Mouse (Mus musculus) neutrophil, adult 65 days (primary cell): Measurements from ENCODE around the gene Plscr4. TPM values are rescaled to one million over a fixed set of nuclear protein-coding genes. Genes with fewer than 3 reads are reported as not detected.

Experiments used
- total RNA-seq: library from RNA; stranded (reverse); gene quantifications from 2 replicates; pipeline ENCODE4 v1.2.4, GENCODE M21; 2023

Gene Plscr4
- 0.11 TPM in 1 of 2 replicates, not detected in the other for total RNA-seq

GRCm38 (mm10) chr9:92457261-92458058, at the start of gene Plscr4:
Gene Plscr4 (plus strand): TSS chr9:92457373.

Other genes starting within 250 kb of the Plscr4 start
- 101 and 113 TPM in 2 replicates for gene Plscr1, start 207.6 kb upstream of the Plscr4 start, total RNA-seq
- gene Plscr2, start 181.8 kb upstream of the Plscr4 start, total RNA-seq: 0.20 and 1.8 TPM in 2 replicates
- 0.73 TPM in 1 of 2 replicates, not detected in the other for gene 1700057G04Rik, start 148.0 kb upstream of the Plscr4 start, total RNA-seq
- 0.32 and 0.82 TPM in 2 replicates for gene Plod2, start 84.8 kb downstream of the Plscr4 start, total RNA-seq